Mouse (Mus musculus): ENCODE measurements around the gene Pdpn.

DNA sequence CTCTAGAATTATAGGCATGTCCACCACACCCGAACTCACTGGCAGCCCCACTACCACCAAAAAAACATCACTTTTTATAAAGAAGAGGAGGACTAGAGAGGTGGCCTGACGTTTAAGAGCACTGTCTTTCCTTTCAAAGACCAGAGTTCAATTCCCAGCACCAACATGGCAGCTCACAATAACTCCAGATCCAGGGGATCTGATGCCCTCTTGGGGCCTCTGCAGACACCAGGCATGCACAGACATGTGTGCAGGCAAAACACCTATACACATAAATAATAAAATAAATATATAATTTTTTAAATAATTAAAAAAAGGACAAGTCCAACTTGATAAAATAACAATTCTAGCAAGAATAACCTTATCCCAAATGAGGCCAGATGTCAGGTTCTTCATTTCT is 80.5 kb downstream of the Pdpn start:
- TF ChIP-seq CTCF (IDR thresholded peaks at IDR 0.05; ENCODE audit: control insufficient read depth, insufficient read depth, insufficient replicate concordance, low read depth, low read length) (no peak), POLR2A (IDR thresholded peaks at IDR 0.05; ENCODE audit: control insufficient read depth, low read depth, low read length) (no peak)

Measured in testis, adult 2 months (tissue).